Mouse (Mus musculus): ENCODE data around the gene Cep41. TPM values are rescaled to one million over a fixed set of nuclear protein-coding genes. Genes with fewer than 3 reads are reported as not detected.
A peak's percentile ranks its signal among the peaks of the same experiment; 100 is the strongest.

Cep41 gene
- total and polyA plus RNA-seq, 2 experiments from 2014 or later: 4.7 to 5.7 TPM

DNA sequence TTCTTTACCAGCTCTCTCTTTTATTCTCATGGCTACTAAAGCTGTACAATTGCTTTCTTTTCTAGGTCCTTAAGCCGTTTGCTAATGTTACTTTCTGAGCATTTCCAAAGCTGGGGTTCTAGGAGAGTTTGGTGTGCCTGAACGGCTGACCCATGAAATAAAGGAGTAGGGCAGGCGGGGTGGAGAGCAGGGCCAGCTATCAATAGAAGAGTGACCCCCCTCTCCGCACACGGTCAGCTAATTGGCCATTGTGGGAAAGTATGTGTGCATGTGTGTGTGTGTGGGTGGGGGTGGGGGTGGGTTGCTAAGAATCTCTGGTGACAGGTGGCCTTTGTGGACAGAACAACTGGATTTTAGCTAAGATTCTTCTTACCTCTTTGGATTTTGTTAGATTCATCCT, 82.3 kb downstream of the Cep41 start:
- no peaks in the 10 kb centered on the region for H3K27me3 ChIP-seq (ENCODE audit: control insufficient read depth, insufficient read depth, low read length)
- no peak overlapping the region for H3K9ac ChIP-seq (replicated peaks; ENCODE audit: low read depth, low read length)
- no peak for ATAC-seq (ENCODE audit: insufficient read depth, low read depth)
- H3K36me3 ChIP-seq (replicated peaks; ENCODE audit: control insufficient read depth, insufficient read depth, low read length): no peaks in the 10 kb centered on the region
- no peaks in the 10 kb centered on the region for H3K9me3 ChIP-seq (replicated peaks; ENCODE audit: control insufficient read depth, low read length)
- DNase-seq (ENCODE audit: low spot score): no peak
- no peak overlapping the region for H3K27ac ChIP-seq (ENCODE audit: low read depth)
- no peak overlapping the region for H3K4me2 ChIP-seq (ENCODE audit: low read depth, low read length)
- 79% methylated on average over 5 of the region's 5 CpGs for WGBS
- TF ChIP-seq CTCF (IDR thresholded peaks at IDR 0.05; ENCODE audit: low read depth): no peak
- TF ChIP-seq EP300 (IDR thresholded peaks at IDR 0.05; ENCODE audit: low read depth): no peak
- 0 out of 2 replicates have a peak, but pooled peaks cover 2% of the 10 kb centered on the region for H3K4me1 ChIP-seq (ENCODE audit: control insufficient read depth, insufficient read depth)
- no peak overlapping the region for H3K4me3 ChIP-seq (ENCODE audit: low read depth, low read length)

DNA sequence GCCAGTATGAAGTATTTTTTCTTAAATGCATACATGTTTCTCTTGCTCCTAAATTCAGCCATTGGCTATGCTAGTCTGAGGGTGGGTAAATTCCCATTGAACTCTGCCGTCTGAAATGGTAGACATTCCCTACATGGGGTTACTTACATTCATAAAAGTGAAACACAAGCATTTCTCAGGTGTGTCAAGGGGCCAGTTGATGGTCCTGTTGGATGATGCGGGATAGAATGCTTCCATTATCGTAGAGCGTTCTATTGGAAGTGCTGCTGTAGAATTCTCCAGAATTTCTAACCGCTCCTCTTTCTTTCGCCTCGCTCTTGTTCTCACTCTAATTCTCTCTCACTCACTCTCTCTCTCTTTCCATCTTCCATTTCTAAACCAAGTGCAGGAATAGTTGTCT, 82.8 kb downstream of the Cep41 start, which contains the start of gene Cpa5:
Gene Cpa5, plus strand, starts transcription at position 301 of the 400 bp plus-strand sequence.
- WGBS: 96% methylated on average over 7 of the region's 7 CpGs
- H3K27me3 ChIP-seq (ENCODE audit: control insufficient read depth, insufficient read depth, low read length): no peaks in the 10 kb centered on the region

DNA sequence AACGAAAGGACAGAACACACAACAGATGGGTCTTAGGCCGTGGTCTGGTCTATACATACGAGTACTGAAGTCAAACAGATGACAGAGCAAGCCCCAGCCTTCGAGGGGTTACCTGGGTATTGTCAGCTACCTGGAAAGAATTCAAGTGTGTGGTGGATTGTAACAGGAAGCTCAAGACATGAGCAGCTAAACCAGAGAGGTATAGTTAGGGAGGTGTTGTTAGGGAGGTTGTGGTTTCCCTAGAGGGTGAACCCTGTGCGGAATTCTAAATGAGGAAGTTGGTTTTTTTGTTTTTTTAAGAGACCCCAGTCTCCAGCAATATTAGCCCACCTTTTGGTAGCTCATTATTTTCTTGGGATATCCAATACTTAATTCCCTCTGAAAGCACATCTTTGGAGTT, 87.9 kb downstream of the Cep41 start:
- H3K9me3 ChIP-seq (replicated peaks; ENCODE audit: control insufficient read depth, low read length): no peaks in the 10 kb centered on the region
- H3K27me3 ChIP-seq (ENCODE audit: control insufficient read depth, insufficient read depth, low read length): no peaks in the 10 kb centered on the region
- no peak for DNase-seq (ENCODE audit: low spot score)
- WGBS: 79% methylated on average over 5 of the region's 5 CpGs
- no peak for ATAC-seq (ENCODE audit: insufficient read depth, low read depth)
- no peak overlapping the region for H3K4me3 ChIP-seq (ENCODE audit: low read depth, low read length)
- H3K9ac ChIP-seq (replicated peaks; ENCODE audit: low read depth, low read length): no peak overlapping the region
- H3K4me2 ChIP-seq (ENCODE audit: low read depth, low read length): no peak overlapping the region
- H3K36me3 ChIP-seq (replicated peaks; ENCODE audit: control insufficient read depth, insufficient read depth, low read length): no peaks in the 10 kb centered on the region
- no peak for TF ChIP-seq EP300 (IDR thresholded peaks at IDR 0.05; ENCODE audit: low read depth)
- TF ChIP-seq CTCF (IDR thresholded peaks at IDR 0.05; ENCODE audit: low read depth): no peak
- no peaks in the 10 kb centered on the region for H3K4me1 ChIP-seq (ENCODE audit: control insufficient read depth, insufficient read depth)
- H3K27ac ChIP-seq (ENCODE audit: low read depth): no peak overlapping the region

More for the DNA sequence above, 82.8 kb downstream of the Cep41 start, which contains the start of gene Cpa5:
- Histone ChIP-seq H3K4me3 (ENCODE audit: low read depth, low read length) (no peak within 1 kb of the TSS), H3K36me3 (replicated peaks; ENCODE audit: control insufficient read depth, insufficient read depth, low read length) (no peaks in the 10 kb centered on the region), H3K4me2 (ENCODE audit: low read depth, low read length) (no peak within 1 kb of the TSS), H3K27ac (ENCODE audit: low read depth) (no peak within 1 kb of the TSS), H3K9me3 (replicated peaks; ENCODE audit: control insufficient read depth, low read length) (no peaks in the 10 kb centered on the region), H3K4me1 (ENCODE audit: control insufficient read depth, insufficient read depth) (no peaks in the 10 kb centered on the region), H3K9ac (replicated peaks; ENCODE audit: low read depth, low read length) (no peak within 1 kb of the TSS)
- TF ChIP-seq EP300 (IDR thresholded peaks at IDR 0.05; ENCODE audit: low read depth) (no peak), CTCF (IDR thresholded peaks at IDR 0.05; ENCODE audit: low read depth) (no peak)
- no peak for ATAC-seq (ENCODE audit: insufficient read depth, low read depth)
- DNase-seq (ENCODE audit: low spot score): no peak

DNA sequence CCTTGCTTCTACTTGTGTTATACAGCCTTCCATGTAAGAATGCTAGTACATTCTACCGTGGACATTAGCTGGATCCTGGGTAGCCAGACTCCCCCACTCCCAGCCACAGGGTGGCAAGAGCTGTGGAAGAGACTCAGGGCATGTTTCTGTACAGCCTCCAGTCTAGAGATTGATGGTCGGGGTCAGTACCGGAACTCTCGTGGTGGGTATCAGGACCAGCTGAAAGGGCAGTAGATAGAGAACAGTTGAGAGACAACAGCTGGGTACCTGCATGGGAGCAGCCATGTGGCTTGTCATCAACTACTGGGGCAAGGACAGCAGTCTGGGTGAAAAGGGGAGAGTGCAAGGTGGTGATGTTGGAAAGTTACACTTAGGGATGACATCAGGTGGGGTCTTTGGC, 88.4 kb downstream of the Cep41 start:
- no peak for ATAC-seq (ENCODE audit: insufficient read depth, low read depth)
- no peaks in the 10 kb centered on the region for H3K4me1 ChIP-seq (ENCODE audit: control insufficient read depth, insufficient read depth)
- no peak overlapping the region for H3K27ac ChIP-seq (ENCODE audit: low read depth)
- H3K36me3 ChIP-seq (replicated peaks; ENCODE audit: control insufficient read depth, insufficient read depth, low read length): no peaks in the 10 kb centered on the region
- no peaks in the 10 kb centered on the region for H3K27me3 ChIP-seq (ENCODE audit: control insufficient read depth, insufficient read depth, low read length)
- H3K9ac ChIP-seq (replicated peaks; ENCODE audit: low read depth, low read length): no peak overlapping the region
- H3K9me3 ChIP-seq (replicated peaks; ENCODE audit: control insufficient read depth, low read length): no peaks in the 10 kb centered on the region
- no peak overlapping the region for H3K4me3 ChIP-seq (ENCODE audit: low read depth, low read length)
- TF ChIP-seq EP300 (IDR thresholded peaks at IDR 0.05; ENCODE audit: low read depth): no peak
- no peak for TF ChIP-seq CTCF (IDR thresholded peaks at IDR 0.05; ENCODE audit: low read depth)
- no peak overlapping the region for H3K4me2 ChIP-seq (ENCODE audit: low read depth, low read length)
- no peak for DNase-seq (ENCODE audit: low spot score)
- WGBS: 82% methylated on average over 4 of the region's 4 CpGs

- no peak overlapping the region for H3K9ac ChIP-seq (replicated peaks; ENCODE audit: low read depth, low read length)
- H3K36me3 ChIP-seq (replicated peaks; ENCODE audit: control insufficient read depth, insufficient read depth, low read length): no peaks in the 10 kb centered on the region
- no peak overlapping the region for H3K27ac ChIP-seq (ENCODE audit: low read depth)
- H3K4me1 ChIP-seq (ENCODE audit: control insufficient read depth, insufficient read depth): no peaks in the 10 kb centered on the region
- no peak for TF ChIP-seq EP300 (IDR thresholded peaks at IDR 0.05; ENCODE audit: low read depth)
- TF ChIP-seq CTCF (IDR thresholded peaks at IDR 0.05; ENCODE audit: low read depth): no peak
- DNase-seq (ENCODE audit: low spot score) (no peak), ATAC-seq (ENCODE audit: insufficient read depth, low read depth) (no peak)
- WGBS: 86% methylated on average over 7 of the region's 7 CpGs
- H3K4me2 ChIP-seq (ENCODE audit: low read depth, low read length): no peak overlapping the region
- H3K4me3 ChIP-seq (ENCODE audit: low read depth, low read length): no peak overlapping the region
- H3K9me3 ChIP-seq (replicated peaks; ENCODE audit: control insufficient read depth, low read length): no peaks in the 10 kb centered on the region
- H3K27me3 ChIP-seq (ENCODE audit: control insufficient read depth, insufficient read depth, low read length): no peaks in the 10 kb centered on the region
These were observed 89.1 kb downstream of the Cep41 start for GRCm38 (mm10) chr6:30604342-30604867.

MicroRNA genes within 50 kb of the gene (microRNA counts, 519-probe panel; counts per million panel counts)
- 4,556 counts per million, percentile 58 among the panel's probes with 10 or more counts for microRNA mmu-miR-335-3p
- microRNA mmu-miR-335-5p: 7,870 counts per million, percentile 89 among the panel's probes with 10 or more counts

Small RNAs within 50 kb of the gene (microRNA-seq; reads per million reads assigned to microRNA genes)
- 83,828 reads per million, percentile 100 among the genes with 10 or more reads in this experiment for gene Mir335

Other genes with a start within 250 kb of the Cep41 start
- 36.9 and 41.8 TPM in 2 replicates for gene Tmem209, start 184.0 kb downstream of the Cep41 start, total RNA-seq (2014; rRNA removed; ENCODE audit: low replicate concordance)
- gene Tmem209, start 184.0 kb downstream of the Cep41 start, polyA plus RNA-seq (2015; fragmentation: Nextera tagmentation; extraction: Ambion mirVana): 10.9 and 13.1 TPM in 2 replicates
- not detected in 2 replicates for gene Ssmem1, start 183.9 kb downstream of the Cep41 start, total RNA-seq (2014; rRNA removed; ENCODE audit: low replicate concordance)
- 0.08 TPM in 1 of 2 replicates, not detected in the other for gene Ssmem1, start 183.9 kb downstream of the Cep41 start, polyA plus RNA-seq (2015; fragmentation: Nextera tagmentation; extraction: Ambion mirVana)
- not detected in 2 replicates for gene Cpa2, start 152.2 kb downstream of the Cep41 start, total RNA-seq (2014; rRNA removed; ENCODE audit: low replicate concordance)
- gene Cpa2, start 152.2 kb downstream of the Cep41 start, polyA plus RNA-seq (2015; fragmentation: Nextera tagmentation; extraction: Ambion mirVana): 2.7 and 2.8 TPM in 2 replicates
- gene Cpa4, start 125.4 kb downstream of the Cep41 start, total RNA-seq (2014; rRNA removed; ENCODE audit: low replicate concordance): 0.23 TPM in 1 of 2 replicates, not detected in the other
- 0.30 and 0.46 TPM in 2 replicates for gene Cpa4, start 125.4 kb downstream of the Cep41 start, polyA plus RNA-seq (2015; fragmentation: Nextera tagmentation; extraction: Ambion mirVana)
- 0.46 and 1.6 TPM in 2 replicates for gene Cpa5, start 82.7 kb downstream of the Cep41 start, total RNA-seq (2014; rRNA removed; ENCODE audit: low replicate concordance)
- gene Cpa5, start 82.7 kb downstream of the Cep41 start, polyA plus RNA-seq (2015; fragmentation: Nextera tagmentation; extraction: Ambion mirVana): 0.32 and 0.67 TPM in 2 replicates
- gene Cpa1, start 54.5 kb downstream of the Cep41 start, total RNA-seq (2014; rRNA removed; ENCODE audit: low replicate concordance): 11.5 and 16.8 TPM in 2 replicates
- gene Cpa1, start 54.5 kb downstream of the Cep41 start, polyA plus RNA-seq (2015; fragmentation: Nextera tagmentation; extraction: Ambion mirVana): 4.4 and 6.2 TPM in 2 replicates
- 717 and 1,330 TPM in 2 replicates for gene Mest, start 29.8 kb upstream of the Cep41 start, total RNA-seq (2014; rRNA removed; ENCODE audit: low replicate concordance)
- gene Mest, start 29.8 kb upstream of the Cep41 start, polyA plus RNA-seq (2015; fragmentation: Nextera tagmentation; extraction: Ambion mirVana): 664 and 669 TPM in 2 replicates
- gene Copg2, start 203.0 kb upstream of the Cep41 start, total RNA-seq (2014; rRNA removed; ENCODE audit: low replicate concordance): 41.5 and 48.4 TPM in 2 replicates
- 17.6 and 19.9 TPM in 2 replicates for gene Copg2, start 203.0 kb upstream of the Cep41 start, polyA plus RNA-seq (2015; fragmentation: Nextera tagmentation; extraction: Ambion mirVana)
- gene Tsga13, start 221.8 kb upstream of the Cep41 start, total RNA-seq (2014; rRNA removed; ENCODE audit: low replicate concordance): not detected in 2 replicates
- 0.20 TPM in 1 of 2 replicates, not detected in the other for gene Tsga13, start 221.8 kb upstream of the Cep41 start, polyA plus RNA-seq (2015; fragmentation: Nextera tagmentation; extraction: Ambion mirVana)